Mouse (Mus musculus) bone marrow macrophage, adult 2 months (primary cell): ENCODE results near the gene Smim22.

Source experiments
- CTCF ChIP-seq: IDR thresholded peaks from 2 replicates; pipeline ENCODE4 v1.5.1; 2012; ENCODE audit warnings: low read depth, mild to moderate bottlenecking, low read length, moderate library complexity
- POLR2A ChIP-seq: IDR thresholded peaks from 2 replicates; pipeline ENCODE4 v1.6.1; 2012; ENCODE audit warnings: mild to moderate bottlenecking, low read depth, low read length, borderline replicate concordance

GRCm38 (mm10) chr16:4974521-4974920, 32.6 kb upstream of the Smim22 start:
- no peak for TF ChIP-seq CTCF
- TF ChIP-seq POLR2A, result no peak
